Mouse (Mus musculus) left cerebral cortex, postnatal 25 days (tissue): ENCODE results near the gene Cntnap5c. TPM values are rescaled to one million over a fixed set of nuclear protein-coding genes. Genes with fewer than 3 reads are reported as not detected.

Experiments used
- total RNA-seq, 2 experiments: library from RNA; stranded (reverse); gene quantifications; 2 replicates each; pipeline ENCODE4 v1.2.3; 2021

Cntnap5c gene
- total RNA-seq, 2 experiments from 2014 or later: 7.3 to 8.9 TPM

Other genes starting within 250 kb of the Cntnap5c start
- under 1 TPM; 0.07 to 0.11 TPM for gene Vmn2r120, start 224.1 kb upstream of the Cntnap5c start, total RNA-seq
- not detected for gene Gm21834, start 27.4 kb upstream of the Cntnap5c start, total RNA-seq